Mouse (Mus musculus) ES-Bruce4 (cell line): ENCODE measurements at regions not wholly inside any gene's neighbourhood (a gene's known extent, or its start where the extent isn't known, plus 50 kb on each side); places are given as distances from the start of the nearest gene placed in this dataset.

ENCODE experiments used
- EP300 ChIP-seq: IDR thresholded peaks from 2 replicates; pipeline ENCODE4 v1.6.1; 2011; ENCODE audit warnings: low read depth, low read length; ENCODE audit not compliant: insufficient read depth
- POLR2A ChIP-seq: IDR thresholded peaks from one replicate; pipeline ENCODE4 v1.8.1; 2011; ENCODE audit warnings: low read length; ENCODE audit not compliant: insufficient read depth

DNA sequence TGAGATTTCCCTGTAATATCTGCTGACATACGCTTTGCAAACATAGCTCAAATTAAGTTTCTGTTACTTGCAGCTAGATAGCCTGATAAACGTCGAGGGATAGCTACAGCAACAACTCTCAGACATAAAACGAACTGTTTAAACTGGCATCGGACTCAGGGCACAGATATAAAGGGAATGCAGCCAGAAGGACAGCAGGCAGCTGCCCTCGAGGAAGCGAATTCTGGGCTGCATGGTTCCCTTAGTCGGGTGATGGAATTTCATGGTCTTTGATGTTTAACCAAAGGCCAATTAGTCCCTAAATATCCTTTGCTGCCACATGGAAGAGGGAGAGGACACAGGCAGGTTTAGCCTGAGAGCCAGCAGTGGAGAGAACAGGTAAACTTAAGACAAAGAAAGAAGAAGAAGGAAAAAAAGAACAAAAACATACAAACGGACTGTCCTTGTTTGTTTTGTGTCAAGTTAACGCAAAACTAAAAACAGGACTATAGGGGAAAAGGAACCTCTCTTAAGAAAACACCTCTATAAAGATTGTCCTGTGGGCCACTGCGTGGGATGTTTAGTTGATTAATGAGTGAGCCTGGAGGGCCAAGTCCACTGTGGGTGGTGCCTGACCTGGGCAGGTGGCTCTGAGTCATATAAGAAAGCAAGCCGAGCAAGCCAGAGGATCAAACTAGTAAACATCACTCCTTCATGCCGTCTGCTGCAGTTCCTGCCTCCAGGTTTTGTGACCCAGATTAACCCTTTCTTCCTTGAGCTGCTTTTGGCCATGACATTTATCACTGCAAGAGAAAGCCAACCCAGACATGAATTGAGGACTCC, 255.5 kb downstream of the Gm4791 start:
- TF ChIP-seq EP300, result no peak
- no peak for TF ChIP-seq POLR2A
